Mouse (Mus musculus) CH12.LX (cell line): Measurements from ENCODE around the gene Sirt6. TPM values are rescaled to one million over a fixed set of nuclear protein-coding genes. Genes with fewer than 3 reads are reported as not detected.

Experiments
- DNase-seq: peaks from one replicate; pipeline ENCODE4 v3.0.0-alpha.2; 2013; ENCODE audit errors: extremely low read depth
- H3K27ac ChIP-seq: 2 replicates; pipeline ENCODE4 v1.5.1; 2012; ENCODE audit warnings: low read depth, mild to moderate bottlenecking, control low read depth, moderate library complexity; ENCODE audit not compliant: insufficient read depth
- H3K27me3 ChIP-seq: replicated peaks from 2 replicates; pipeline ENCODE3; 2012; ENCODE audit warnings: inconsistent platforms
- H3K36me3 ChIP-seq, 2 experiments: replicated peaks in 1 of 2; 2 replicates each; pipeline versions ENCODE3 to v1.6.1; 2012; ENCODE audit warnings: inconsistent platforms in 1 of 2, low read length in 1 of 2, mild to moderate bottlenecking in 1 of 2, mixed read lengths in 1 of 2, moderate library complexity in 1 of 2; ENCODE audit not compliant: control insufficient read depth in 1 of 2, insufficient read depth in 1 of 2
- H3K4me1 ChIP-seq, 2 experiments: 2 replicates each; pipeline ENCODE4 v1.6.1; 2012; ENCODE audit warnings: inconsistent platforms in 1 of 2, moderate library complexity in 1 of 2; ENCODE audit not compliant: insufficient read depth in 2 of 2, control insufficient read depth in 1 of 2
- H3K4me2 ChIP-seq: 2 replicates; pipeline ENCODE4 v1.6.1; 2012; ENCODE audit warnings: low read depth, mild to moderate bottlenecking, control low read depth; ENCODE audit not compliant: poor library complexity, insufficient read depth, severe bottlenecking
- H3K4me3 ChIP-seq, 3 experiments: fragments of 150-350 bp in 1 of 3; sonication (generic) in 1 of 3; replicated peaks in 1 of 3; 2 replicates each; pipeline versions ENCODE3 to v1.5.1; 2011 to 2012; ENCODE audit warnings: low read depth in 2 of 3, low read length in 2 of 3, mild to moderate bottlenecking in 2 of 3, moderate library complexity in 2 of 3, control low read depth in 1 of 3, improper control_type of control experiment in 1 of 3, inconsistent platforms in 1 of 3, mixed read lengths in 1 of 3; ENCODE audit not compliant: poor library complexity in 1 of 3
- H3K79me2 ChIP-seq: replicated peaks from 2 replicates; pipeline ENCODE4 v1.6.1; 2012; ENCODE audit warnings: mild to moderate bottlenecking, moderate library complexity; ENCODE audit not compliant: control insufficient read depth, poor library complexity, insufficient read depth, severe bottlenecking; ENCODE audit errors: extremely low read depth
- H3K9ac ChIP-seq: 2 replicates; pipeline ENCODE4 v1.6.1; 2012; ENCODE audit warnings: low read depth, mild to moderate bottlenecking, control low read depth, moderate library complexity; ENCODE audit not compliant: insufficient read depth
- H3K9me3 ChIP-seq: replicated peaks from 2 replicates; pipeline ENCODE3; 2012; ENCODE audit warnings: low read length, inconsistent platforms, mixed read lengths
- CHD1 ChIP-seq: IDR thresholded peaks from 2 replicates; pipeline ENCODE4 v1.6.1; 2012; ENCODE audit warnings: low read depth, low read length, improper control_type of control experiment, inconsistent platforms
- CHD2 ChIP-seq: IDR thresholded peaks from 2 replicates; pipeline ENCODE4 v1.6.1; 2011; ENCODE audit warnings: low read length, improper control_type of control experiment
- CTCF ChIP-seq, 2 experiments: IDR thresholded peaks in 1 of 2; conservative IDR thresholded peaks in 1 of 2; 2 replicates each; pipeline ENCODE4 v1.5.1; 2011 to 2012; ENCODE audit warnings: low read depth in 2 of 2, low read length in 2 of 2, improper control_type of control experiment in 1 of 2, inconsistent platforms in 1 of 2, mild to moderate bottlenecking in 1 of 2, moderate library complexity in 1 of 2
- E2F4 ChIP-seq: IDR thresholded peaks from 2 replicates; pipeline ENCODE4 v1.6.1; 2011; ENCODE audit warnings: low read depth, low read length, improper control_type of control experiment; ENCODE audit not compliant: insufficient replicate concordance
- ELF1 ChIP-seq: IDR thresholded peaks from 2 replicates; pipeline ENCODE4 v1.6.1; 2014; ENCODE audit warnings: low read depth, mild to moderate bottlenecking, inconsistent platforms, low read length, improper control_type of control experiment
- ETS1 ChIP-seq: conservative IDR thresholded peaks from 2 replicates; pipeline ENCODE4 v1.6.1; 2012; ENCODE audit warnings: low read depth, mild to moderate bottlenecking, inconsistent platforms, low read length, improper control_type of control experiment, moderate library complexity
- HCFC1 ChIP-seq: IDR thresholded peaks from 2 replicates; pipeline ENCODE4 v1.6.1; 2012; ENCODE audit warnings: low read depth, mild to moderate bottlenecking, inconsistent platforms, low read length, improper control_type of control experiment
- IRF4 ChIP-seq: IDR thresholded peaks from 2 replicates; pipeline ENCODE4 v1.6.1; 2014; ENCODE audit warnings: low read depth, mild to moderate bottlenecking, inconsistent platforms, low read length, improper control_type of control experiment
- JUN ChIP-seq: IDR thresholded peaks from 2 replicates; pipeline ENCODE4 v1.6.1; 2011; ENCODE audit warnings: low read depth, mild to moderate bottlenecking, low read length, improper control_type of control experiment, moderate library complexity; ENCODE audit not compliant: insufficient read depth
- KAT2A ChIP-seq: IDR thresholded peaks from 2 replicates; pipeline ENCODE4 v1.6.1; 2012; ENCODE audit warnings: low read length, improper control_type of control experiment, inconsistent platforms; ENCODE audit not compliant: insufficient replicate concordance
- MAFK ChIP-seq: IDR thresholded peaks from 2 replicates; pipeline ENCODE4 v1.6.1; 2011; ENCODE audit warnings: low read length, improper control_type of control experiment; ENCODE audit not compliant: insufficient replicate concordance
- MAX ChIP-seq: IDR thresholded peaks from 2 replicates; pipeline ENCODE4 v1.6.1; 2011; ENCODE audit warnings: low read length, improper control_type of control experiment
- MAZ ChIP-seq: IDR thresholded peaks from 2 replicates; pipeline ENCODE4 v1.6.1; 2012; ENCODE audit warnings: low read depth, mild to moderate bottlenecking, inconsistent platforms, low read length, improper control_type of control experiment, moderate library complexity
- MEF2A ChIP-seq: IDR thresholded peaks from 2 replicates; pipeline ENCODE4 v1.6.1; 2014; ENCODE audit warnings: low read depth, mild to moderate bottlenecking, inconsistent platforms, low read length, improper control_type of control experiment, borderline replicate concordance
- MXI1 ChIP-seq: IDR thresholded peaks from 2 replicates; pipeline ENCODE4 v1.6.1; 2011; ENCODE audit warnings: mild to moderate bottlenecking, low read depth, low read length, improper control_type of control experiment
- MYC ChIP-seq: IDR thresholded peaks from 2 replicates; pipeline ENCODE4 v1.6.1; 2011; ENCODE audit warnings: low read depth, mild to moderate bottlenecking, improper control_type of control experiment, low read length
- NELFE ChIP-seq: IDR thresholded peaks from 2 replicates; pipeline ENCODE4 v1.6.1; 2011; ENCODE audit warnings: low read depth, low read length, improper control_type of control experiment
- NRF1 ChIP-seq: IDR thresholded peaks from 2 replicates; pipeline ENCODE4 v1.6.1; 2014; ENCODE audit warnings: low read depth, mild to moderate bottlenecking, inconsistent platforms, low read length, improper control_type of control experiment, moderate library complexity
- PAX5 ChIP-seq: IDR thresholded peaks from 2 replicates; pipeline ENCODE4 v1.6.1; 2012; ENCODE audit warnings: low read length, inconsistent platforms, mixed read lengths
- POLR2A ChIP-seq: IDR thresholded peaks from 2 replicates; pipeline ENCODE4 v1.6.1; 2011; ENCODE audit warnings: low read depth, mild to moderate bottlenecking, improper control_type of control experiment, low read length
- POLR2AphosphoS2 ChIP-seq: IDR thresholded peaks from 2 replicates; pipeline ENCODE4 v1.6.1; 2011; ENCODE audit warnings: low read depth, low read length, improper control_type of control experiment
- RAD21 ChIP-seq: IDR thresholded peaks from 2 replicates; pipeline ENCODE4 v1.6.1; 2011; ENCODE audit warnings: low read depth, mild to moderate bottlenecking, low read length, improper control_type of control experiment, moderate library complexity
- RCOR1 ChIP-seq: conservative IDR thresholded peaks from 2 replicates; pipeline ENCODE4 v1.6.1; 2012; ENCODE audit warnings: low read depth, mild to moderate bottlenecking, inconsistent platforms, low read length, improper control_type of control experiment
- SMC3 ChIP-seq: IDR thresholded peaks from 2 replicates; pipeline ENCODE4 v1.6.1; 2011; ENCODE audit warnings: low read depth, low read length, improper control_type of control experiment
- TBP ChIP-seq: conservative IDR thresholded peaks from 2 replicates; pipeline ENCODE4 v1.6.1; 2011; ENCODE audit warnings: low read depth, low read length, improper control_type of control experiment
- TCF12 ChIP-seq: IDR thresholded peaks from 2 replicates; pipeline ENCODE4 v1.6.1; 2014; ENCODE audit warnings: low read depth, mild to moderate bottlenecking, inconsistent platforms, low read length, improper control_type of control experiment
- USF1 ChIP-seq: IDR thresholded peaks from 2 replicates; pipeline ENCODE4 v1.6.1; 2014; ENCODE audit warnings: low read depth, mild to moderate bottlenecking, inconsistent platforms, low read length, improper control_type of control experiment
- USF2 ChIP-seq: conservative IDR thresholded peaks from 2 replicates; pipeline ENCODE4 v1.6.1; 2011; ENCODE audit warnings: low read depth, low read length, improper control_type of control experiment
- ZKSCAN1 ChIP-seq: IDR thresholded peaks from 2 replicates; pipeline ENCODE4 v1.6.1; 2012; ENCODE audit warnings: low read depth, inconsistent platforms, low read length, improper control_type of control experiment, borderline replicate concordance
- dilution Hi-C: fragments of 300-500 bp; cut with MboI; formaldehyde crosslinking; loops from 2 replicates; pipeline ENCODE4 v1.14.3; 2020; ENCODE audit warnings: low sequenced_read_pairs; ENCODE audit not compliant: extremely low pct_unique_long_range_greater_than_20kb, extremely low pct_ligation_motif_present
- in situ Hi-C: fragments of 300-500 bp; cut with MboI; formaldehyde crosslinking; loops from 3 replicates; pipeline ENCODE4 v1.14.3; 2019; ENCODE audit warnings: low sequenced_read_pairs, low pct_ligation_motif_present, low pct_unique_long_range_greater_than_20kb, mixed read lengths
- polyA plus RNA-seq: library from polyadenylated mRNA; unstranded; fragments of >175 nt; gene quantifications from 2 replicates; pipeline ENCODE4 v1.2.1, GENCODE M21; 2012; ENCODE audit warnings: low read depth; ENCODE audit not compliant: insufficient read length
- total RNA-seq, 2 experiments: library from RNA; depleted of rRNA; stranded (reverse); fragments of 300-350 nt in 1 of 2; fragments of >200 nt in 1 of 2; gene quantifications; 2 replicates each; pipeline ENCODE4 v1.2.3; 2012 to 2014

The Sirt6 gene
- total and polyA plus RNA-seq, 3 experiments: 16.9 to 36.4 (median 17.8) TPM

GRCm38 (mm10) chr10:81615486-81615885, 12.1 kb downstream of the Sirt6 start:
- Histone ChIP-seq H3K9ac (no peak overlapping the region), H3K4me2 (no peak overlapping the region), H3K4me3 (no peak overlapping the region), H3K27me3 (peaks cover 3% of the 10 kb centered on the region), H3K9me3 (no peaks in the 10 kb centered on the region), H3K79me2 (no peaks in the 10 kb centered on the region), H3K27ac (no peak overlapping the region), H3K4me1 (no peaks in the 10 kb centered on the region), H3K36me3 (peaks cover 0 to 6% of the 10 kb centered on the region in 2 experiments)
- no peak for TF ChIP-seq ELF1
- no peak for TF ChIP-seq MEF2A
- TF ChIP-seq TCF12: no peak
- no peak for TF ChIP-seq USF1
- no peak for TF ChIP-seq ETS1
- no peak for TF ChIP-seq TBP
- no peak for TF ChIP-seq MAFK
- no peak for TF ChIP-seq MXI1
- no peak for TF ChIP-seq POLR2AphosphoS2
- no peak for TF ChIP-seq RAD21
- TF ChIP-seq MAZ: no peak
- TF ChIP-seq NRF1: no peak
- no peak for TF ChIP-seq POLR2A
- TF ChIP-seq USF2: no peak
- no peak for TF ChIP-seq PAX5
- no peak for TF ChIP-seq CHD1
- TF ChIP-seq NELFE: no peak
- no peak for TF ChIP-seq CHD2
- no peak for TF ChIP-seq IRF4
- no peak for TF ChIP-seq HCFC1
- no peak for DNase-seq
- dilution Hi-C loops: no loop called here
- in situ Hi-C loops: no loop called here

- dilution Hi-C loops: no loop called here
Observed at GRCm38 (mm10) chr10:81612779-81613178, 14.8 kb downstream of the Sirt6 start.

More at GRCm38 (mm10) chr10:81612779-81613178, 14.8 kb downstream of the Sirt6 start:
- Histone ChIP-seq H3K36me3 (peaks cover 6 to 23% of the 10 kb centered on the region in 2 experiments), H3K4me1 (no peaks in the 10 kb centered on the region), H3K79me2 (no peaks in the 10 kb centered on the region), H3K9me3 (no peaks in the 10 kb centered on the region), H3K4me2 (no peak overlapping the region), H3K9ac (no peak overlapping the region), H3K4me3 (no peak overlapping the region), H3K27me3 (peaks cover 3% of the 10 kb centered on the region), H3K27ac (no peak overlapping the region)
- in situ Hi-C loops: no loop called here
- DNase-seq: no peak
- TF ChIP-seq RCOR1 (no peak), TCF12 (no peak), NRF1 (no peak), CHD2 (no peak), ZKSCAN1 (no peak), MEF2A (no peak), MAFK (no peak), E2F4 (no peak), IRF4 (no peak), KAT2A (no peak), ETS1 (no peak), CTCF (conservative IDR thresholded peaks at IDR 0.05 in 1 of 2, IDR thresholded peaks at IDR 0.05 in 1 of 2; ENCODE audit: low read depth in 2 of 2, low read length in 2 of 2) (no peak), SMC3 (no peak), MAX (no peak), JUN (no peak), MYC (no peak)
- TF ChIP-seq, all 38 proteins: peak for 0
